Mouse (Mus musculus) embryonic facial prominence, embryonic 13.5 days (tissue): ENCODE results near the gene Cdca4. TPM values are rescaled to one million over a fixed set of nuclear protein-coding genes. Genes with fewer than 3 reads are reported as not detected.

Experiments
- ATAC-seq: fragments of 200-750 bp; cut with Nextera tagmentation; 2 replicates; pipeline ENCODE4 v1.8.0; 2017; ENCODE audit warnings: low read depth; ENCODE audit not compliant: insufficient number of reproducible peaks, insufficient read depth, low FRiP score, low TSS enrichment
- H3K27ac ChIP-seq: fragments of 300-500 bp; sonication (generic); 2 replicates; pipeline ENCODE4 v1.5.1; 2015; ENCODE audit warnings: moderate library complexity, mild to moderate bottlenecking, inconsistent platforms
- H3K27me3 ChIP-seq: fragments of 300-500 bp; sonication (generic); 2 replicates; pipeline ENCODE4 v1.6.1; 2015; ENCODE audit warnings: mild to moderate bottlenecking, inconsistent platforms
- H3K36me3 ChIP-seq: fragments of 300-500 bp; sonication (generic); 2 replicates; pipeline ENCODE4 v1.6.1; 2015; ENCODE audit warnings: mild to moderate bottlenecking, inconsistent platforms
- H3K4me1 ChIP-seq: fragments of 300-500 bp; sonication (generic); 2 replicates; pipeline ENCODE4 v1.6.1; 2015; ENCODE audit warnings: inconsistent platforms
- H3K4me2 ChIP-seq: fragments of 300-500 bp; sonication (generic); 2 replicates; pipeline ENCODE4 v1.6.1; 2015; ENCODE audit warnings: moderate library complexity, mild to moderate bottlenecking, inconsistent platforms
- H3K4me3 ChIP-seq: fragments of 300-500 bp; sonication (generic); 2 replicates; pipeline ENCODE4 v1.5.1; 2015; ENCODE audit warnings: mild to moderate bottlenecking, inconsistent platforms
- H3K9ac ChIP-seq: fragments of 300-500 bp; sonication (generic); 2 replicates; pipeline ENCODE4 v1.6.1; 2015; ENCODE audit warnings: mild to moderate bottlenecking, inconsistent platforms
- H3K9me3 ChIP-seq: fragments of 300-500 bp; sonication (generic); 2 replicates; pipeline ENCODE4 v1.6.1; 2016; ENCODE audit warnings: inconsistent platforms
- WGBS: fragments of 180-500 bp; shearing (Covaris S2); methylation state at CpG from one replicate; pipeline ENCODE4 v1.1.7; 2015; ENCODE audit warnings: mixed read lengths; 5-methylcytosine and 5-hydroxymethylcytosine counted together
- polyA plus RNA-seq: library from polyadenylated mRNA; unstranded; fragments of >200 nt; fragmentation: Nextera tagmentation; extraction: Ambion mirVana; gene quantifications from 2 replicates; pipeline ENCODE4 v1.2.1, GENCODE M21; 2015

Cdca4 gene
- polyA plus RNA-seq, 1 experiment from 2014 or later, result 147 TPM

GRCm38 (mm10) chr12:112796551-112797510 is 32.4 kb downstream of the Cdca4 start:
- 46% methylated on average over 17 of the region's 17 CpGs for WGBS
- H3K4me1 ChIP-seq, result peaks cover 68% of the 10 kb centered on the region
- no peak overlapping the region for H3K4me2 ChIP-seq

GRCm38 (mm10) chr12:112795466-112796104 is 33.6 kb downstream of the Cdca4 start:
- peaks cover 13% of the 10 kb centered on the region for H3K27me3 ChIP-seq
- ATAC-seq, result no peak
- H3K36me3 ChIP-seq, result no peaks in the 10 kb centered on the region
- peak overlapping the region; percentile 27 for H3K4me2 ChIP-seq
- H3K4me1 ChIP-seq, result peaks cover 61% of the 10 kb centered on the region
- 46% methylated on average over 18 of the region's 18 CpGs for WGBS
- H3K9me3 ChIP-seq, result no peaks in the 10 kb centered on the region
- H3K4me3 ChIP-seq, result no peak overlapping the region
- H3K27ac ChIP-seq, result no peak overlapping the region
- H3K9ac ChIP-seq, result peak overlapping the region; percentile 16; the same call in 1 of the 2 replicates

More at GRCm38 (mm10) chr12:112796551-112797510, 32.4 kb downstream of the Cdca4 start:
- Histone ChIP-seq H3K9me3 (no peaks in the 10 kb centered on the region), H3K4me3 (no peak overlapping the region), H3K27ac (no peak overlapping the region), H3K36me3 (no peaks in the 10 kb centered on the region), H3K9ac (no peak overlapping the region), H3K27me3 (peaks cover 25% of the 10 kb centered on the region)
- no peak for ATAC-seq

GRCm38 (mm10) chr12:112794998-112795397 is 34.2 kb downstream of the Cdca4 start:
- no peak for ATAC-seq
- no peak overlapping the region for H3K27ac ChIP-seq

GRCm38 (mm10) chr12:112794356-112794816 is 34.8 kb downstream of the Cdca4 start:
- Histone ChIP-seq H3K36me3 (no peaks in the 10 kb centered on the region), H3K4me1 (peaks cover 57% of the 10 kb centered on the region), H3K27ac (peak overlapping the region; percentile 1; the same call in 1 of the 2 replicates), H3K9ac (no peak overlapping the region), H3K4me3 (no peak overlapping the region), H3K27me3 (peaks cover 8% of the 10 kb centered on the region; the same call in 1 of the 2 replicates), H3K9me3 (no peaks in the 10 kb centered on the region), H3K4me2 (no peak overlapping the region)
- ATAC-seq, result no peak
- WGBS, result 23% methylated on average over 7 of the region's 7 CpGs

More at GRCm38 (mm10) chr12:112794998-112795397, 34.2 kb downstream of the Cdca4 start:
- Histone ChIP-seq H3K9ac (0 out of 2 replicates have a peak overlapping the region, but pooled peaks have one; percentile 16), H3K4me1 (peaks cover 57% of the 10 kb centered on the region), H3K9me3 (no peaks in the 10 kb centered on the region), H3K36me3 (no peaks in the 10 kb centered on the region), H3K4me3 (no peak overlapping the region), H3K27me3 (peaks cover 8% of the 10 kb centered on the region; the same call in 1 of the 2 replicates), H3K4me2 (peak overlapping the region; percentile 27)
- 89% methylated on average over 5 of the region's 5 CpGs for WGBS

- Histone ChIP-seq H3K27me3 (peaks cover 8% of the 10 kb centered on the region; the same call in 1 of the 2 replicates), H3K36me3 (no peaks in the 10 kb centered on the region), H3K9me3 (no peaks in the 10 kb centered on the region), H3K4me3 (no peak overlapping the region), H3K4me1 (peaks cover 52% of the 10 kb centered on the region), H3K9ac (peak overlapping the region; percentile 37; the same call in 1 of the 2 replicates), H3K27ac (peak overlapping the region; percentile 1; the same call in 1 of the 2 replicates), H3K4me2 (no peak overlapping the region)
- WGBS, result 62% methylated on average over 13 of the region's 13 CpGs
- no peak for ATAC-seq
Measured at GRCm38 (mm10) chr12:112793601-112794355, 35.4 kb downstream of the Cdca4 start.

- H3K4me1 ChIP-seq, result peaks cover 36% of the 10 kb centered on the region
- no peaks in the 10 kb centered on the region for H3K9me3 ChIP-seq
- 68% methylated on average over 8 of the region's 8 CpGs for WGBS
- no peak for ATAC-seq
- H3K4me3 ChIP-seq, result no peak overlapping the region
- H3K36me3 ChIP-seq, result no peaks in the 10 kb centered on the region
- no peak overlapping the region for H3K9ac ChIP-seq
- no peaks in the 10 kb centered on the region for H3K27me3 ChIP-seq
- no peak overlapping the region for H3K27ac ChIP-seq
- no peak overlapping the region for H3K4me2 ChIP-seq
Measured at GRCm38 (mm10) chr12:112791026-112791425, 38.2 kb downstream of the Cdca4 start.

GRCm38 (mm10) chr12:112774481-112774880 is 54.7 kb downstream of the Cdca4 start:
- ATAC-seq, result no peak
- Histone ChIP-seq H3K27ac (no peak overlapping the region), H3K27me3 (no peaks in the 10 kb centered on the region), H3K4me2 (no peak overlapping the region), H3K4me3 (no peak overlapping the region), H3K9me3 (peaks cover 4% of the 10 kb centered on the region; the same call in 1 of the 2 replicates), H3K9ac (no peak overlapping the region), H3K4me1 (0 out of 2 replicates have a peak, but pooled peaks cover 5% of the 10 kb centered on the region), H3K36me3 (no peaks in the 10 kb centered on the region)
- WGBS, result 93% methylated on average over 10 of the region's 10 CpGs

GRCm38 (mm10) chr12:112774026-112774425 is 55.2 kb downstream of the Cdca4 start:
- Histone ChIP-seq H3K4me1 (0 out of 2 replicates have a peak, but pooled peaks cover 5% of the 10 kb centered on the region), H3K27me3 (no peaks in the 10 kb centered on the region), H3K4me3 (no peak overlapping the region), H3K4me2 (no peak overlapping the region), H3K36me3 (no peaks in the 10 kb centered on the region), H3K27ac (no peak overlapping the region), H3K9ac (no peak overlapping the region), H3K9me3 (peaks cover 4% of the 10 kb centered on the region; the same call in 1 of the 2 replicates)
- WGBS, result 85% methylated on average over 6 of the region's 6 CpGs
- ATAC-seq, result no peak

GRCm38 (mm10) chr12:112773366-112773765 is 55.9 kb downstream of the Cdca4 start:
- no peaks in the 10 kb centered on the region for H3K27me3 ChIP-seq
- no peak overlapping the region for H3K27ac ChIP-seq
- 0 out of 2 replicates have a peak, but pooled peaks cover 5% of the 10 kb centered on the region for H3K4me1 ChIP-seq
- H3K36me3 ChIP-seq, result no peaks in the 10 kb centered on the region
- no peak overlapping the region for H3K4me3 ChIP-seq
- ATAC-seq, result no peak
- no peak overlapping the region for H3K9ac ChIP-seq
- H3K9me3 ChIP-seq, result peaks cover 4% of the 10 kb centered on the region; the same call in 1 of the 2 replicates
- WGBS, result 39% methylated on average over 9 of the region's 9 CpGs
- 0 out of 2 replicates have a peak overlapping the region, but pooled peaks have one; percentile 7 for H3K4me2 ChIP-seq

- H3K36me3 ChIP-seq, result no peaks in the 10 kb centered on the region
- H3K27me3 ChIP-seq, result no peaks in the 10 kb centered on the region
- no peak overlapping the region for H3K4me3 ChIP-seq
- 88% methylated on average over 14 of the region's 14 CpGs for WGBS
- H3K9ac ChIP-seq, result no peak overlapping the region
- H3K4me2 ChIP-seq, result no peak overlapping the region
- H3K4me1 ChIP-seq, result 0 out of 2 replicates have a peak, but pooled peaks cover 5% of the 10 kb centered on the region
- no peak for ATAC-seq
- H3K27ac ChIP-seq, result no peak overlapping the region
- peaks cover 4% of the 10 kb centered on the region; the same call in 1 of the 2 replicates for H3K9me3 ChIP-seq
Measured at GRCm38 (mm10) chr12:112772306-112772705, 56.9 kb downstream of the Cdca4 start.
